ENCODE assay signal across 14 mouse cellular contexts in the genomic region with DNA sequence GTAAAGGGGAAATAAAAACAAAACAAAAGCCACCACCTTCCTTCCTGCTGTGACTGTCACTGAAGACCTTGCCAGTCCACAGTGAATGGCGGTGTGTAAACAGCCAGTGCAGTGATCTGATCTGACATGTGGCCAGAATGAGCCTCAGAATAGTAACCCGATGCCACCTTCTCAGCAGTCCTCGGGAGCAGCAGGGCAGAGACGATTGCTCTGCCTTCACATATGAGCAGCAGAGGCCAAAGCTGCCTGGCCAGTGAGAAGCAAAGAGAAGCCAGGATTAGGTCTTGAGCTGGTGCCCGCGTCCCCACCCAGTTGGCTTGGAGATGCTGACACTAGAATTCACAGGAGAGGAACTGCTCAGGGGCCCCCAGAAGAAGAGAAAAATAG. TPM values are rescaled to one million over a fixed set of nuclear protein-coding genes. Genes with fewer than 3 reads are reported as not detected.
DNase-seq lines count a peak whose midpoint lies in the region; ATAC-seq and TF ChIP-seq lines count a peak whose summit lies in the region.
"Had no signal": no experiment of that assay in that cellular context is flagged by ENCODE, and none has a peak within 500 bp of the region (broad histone marks: within the 10 kb centered on the region; RNA-seq: fewer than 3 reads in every experiment).

No protein-coding gene starts in this region.

- 0 out of 2 replicates have a peak, but pooled peaks have one; percentile 9 for TF ChIP-seq EP300 in lung, postnatal 0 days (IDR thresholded peaks at IDR 0.05)

- peak; percentile 78 for DNase-seq in gastrocnemius, adult 2 months
- no peak for DNase-seq in gastrocnemius, postnatal 10 days
- no peak for DNase-seq in midbrain, embryonic 10.5 days (ENCODE audit: low spot score)
- DNase-seq in lung, postnatal 0 days (ENCODE audit: low spot score), result no peak
- DNase-seq in skeletal muscle tissue, adult 2 months (ENCODE audit: low read depth, low spot score), result peak; percentile 71
- DNase-seq in spleen, adult 12 weeks (ENCODE audit: low spot score), result no peak
- DNase-seq: heart, adult 11 months; right cerebral cortex, postnatal 14 days had no signal

- no peak for TF ChIP-seq CTCF in gastrocnemius, adult 2 months (IDR thresholded peaks at IDR 0.05)
- TF ChIP-seq CTCF in lung, postnatal 0 days (IDR thresholded peaks at IDR 0.05), result no peak

- no peak overlapping the region for H3K4me3 ChIP-seq in gastrocnemius, adult 2 months
- H3K4me3 ChIP-seq in midbrain, embryonic 10.5 days, result no peak overlapping the region
- no peak overlapping the region for H3K4me3 ChIP-seq in midbrain, embryonic 15.5 days
- no peak overlapping the region for H3K4me3 ChIP-seq in lung, postnatal 0 days (ENCODE audit: low read depth, low read length)
- H3K4me3 ChIP-seq: forebrain, embryonic 12.5 days; liver, embryonic 15.5 days had no signal

- no peaks in the 10 kb centered on the region for H3K9me3 ChIP-seq in midbrain, embryonic 10.5 days (replicated peaks)
- H3K9me3 ChIP-seq in midbrain, embryonic 15.5 days, result no peaks in the 10 kb centered on the region
- H3K9me3 ChIP-seq in lung, postnatal 0 days (ENCODE audit: low read length), result no peaks in the 10 kb centered on the region
- H3K9me3 ChIP-seq: forebrain, embryonic 12.5 days; liver, embryonic 15.5 days had no signal

- H3K9ac ChIP-seq in midbrain, embryonic 15.5 days, result no peak overlapping the region
- no peak overlapping the region for H3K9ac ChIP-seq in lung, postnatal 0 days (replicated peaks; ENCODE audit: low read depth)
- H3K9ac ChIP-seq: forebrain, embryonic 12.5 days; liver, embryonic 15.5 days had no signal

- H3K4me2 ChIP-seq in midbrain, embryonic 15.5 days, result no peak overlapping the region
- no peak overlapping the region for H3K4me2 ChIP-seq in lung, postnatal 0 days (replicated peaks; ENCODE audit: low read depth, low read length)
- H3K4me2 ChIP-seq: forebrain, embryonic 12.5 days; liver, embryonic 15.5 days had no signal

- no peaks in the 10 kb centered on the region for H3K36me3 ChIP-seq in midbrain, embryonic 10.5 days
- H3K36me3 ChIP-seq in midbrain, embryonic 15.5 days (replicated peaks), result no peaks in the 10 kb centered on the region
- H3K36me3 ChIP-seq in lung, postnatal 0 days (ENCODE audit: insufficient read depth, low read length), result no peaks in the 10 kb centered on the region
- H3K36me3 ChIP-seq: forebrain, embryonic 12.5 days; liver, embryonic 15.5 days had no signal

- ATAC-seq in midbrain, embryonic 15.5 days (replicated peaks), result no peak
- ATAC-seq in lung, postnatal 0 days, result peak; percentile 17; the same call in 1 of the 2 replicates
- ATAC-seq: inflammation-experienced regulatory T-cells, adult 6 months had no signal

- H3K27me3 ChIP-seq in midbrain, embryonic 10.5 days (ENCODE audit: low read depth, poor library complexity, severe bottlenecking), result peaks cover 22% of the 10 kb centered on the region
- H3K27me3 ChIP-seq in midbrain, embryonic 15.5 days (replicated peaks), result 0 out of 2 replicates have a peak, but pooled peaks cover under 1% of the 10 kb centered on the region
- H3K27me3 ChIP-seq in lung, postnatal 0 days (replicated peaks; ENCODE audit: insufficient read depth, low read length), result no peaks in the 10 kb centered on the region
- H3K27me3 ChIP-seq: liver, embryonic 15.5 days had no signal

- 41% methylated on average over 6 of the region's 6 CpGs for WGBS in midbrain, embryonic 10.5 days
- WGBS in midbrain, embryonic 15.5 days, result 28% methylated on average over 6 of the region's 6 CpGs
- WGBS in lung, postnatal 0 days, result 28% methylated on average over 6 of the region's 6 CpGs

- intact Hi-C loops in gastrocnemius, adult 2 months (cut with DNase I), result loop anchor here (5.0 to 10.0 kb wide), 3 partner anchors 38 to 143 kb away; partner anchors contain the start of gene Nudt2

- H3K4me1 ChIP-seq in midbrain, embryonic 10.5 days, result peaks cover 54% of the 10 kb centered on the region
- H3K4me1 ChIP-seq in midbrain, embryonic 15.5 days, result peaks cover 39% of the 10 kb centered on the region
- no peaks in the 10 kb centered on the region for H3K4me1 ChIP-seq in lung, postnatal 0 days (ENCODE audit: insufficient read depth, low read depth, low read length)
- H3K4me1 ChIP-seq: liver, embryonic 15.5 days had no signal

- peak overlapping the region; percentile 75 for H3K27ac ChIP-seq in gastrocnemius, adult 2 months
- H3K27ac ChIP-seq in midbrain, embryonic 10.5 days (replicated peaks), result peak overlapping the region; percentile 73; the same call in 1 of the 2 replicates
- H3K27ac ChIP-seq in midbrain, embryonic 15.5 days, result no peak overlapping the region
- H3K27ac ChIP-seq in lung, postnatal 0 days (ENCODE audit: low read length), result no peak overlapping the region
- H3K27ac ChIP-seq: liver, embryonic 15.5 days had no signal

RNA-seq across cellular contexts. Expression of gene Enho, which starts 29.5 kb away (rescaled TPM):
- 10 to 100 TPM in 1 of 2 experiments, 1 to 10 TPM in 1; 9.1 to 11.9 TPM for total RNA-seq in gastrocnemius, adult 2 months (2021)
- total RNA-seq in gastrocnemius, postnatal 10 days (2021), result 10 to 100 TPM; 12.9 to 14.5 TPM
- 23.2 and 31.4 TPM in 2 replicates for polyA plus RNA-seq in midbrain, embryonic 10.5 days (2016; fragmentation: Nextera tagmentation; extraction: Ambion mirVana)
- polyA plus RNA-seq in midbrain, embryonic 15.5 days (2015; fragmentation: Nextera tagmentation; extraction: Ambion mirVana), result 121 and 122 TPM in 2 replicates
- 18.9 and 25.0 TPM in 2 replicates for polyA plus RNA-seq in lung, postnatal 0 days (2015; fragmentation: Nextera tagmentation; extraction: Ambion mirVana)
- total RNA-seq: megakaryocyte, adult 5-6 weeks had no signal
- polyA plus RNA-seq: inflammation-experienced regulatory T-cells, adult 6 months had no signal

RNA-seq across cellular contexts. Expression of gene Dnaic1, which starts 41.0 kb away (rescaled TPM):
- under 1 TPM; 0.56 to 0.59 TPM for total RNA-seq in gastrocnemius, adult 2 months (2021)
- total RNA-seq in gastrocnemius, postnatal 10 days (2021), result under 1 TPM; 0.56 to 0.63 TPM
- 1.6 and 2.2 TPM in 2 replicates for polyA plus RNA-seq in midbrain, embryonic 10.5 days (2016; fragmentation: Nextera tagmentation; extraction: Ambion mirVana)
- 3.3 and 3.5 TPM in 2 replicates for polyA plus RNA-seq in midbrain, embryonic 15.5 days (2015; fragmentation: Nextera tagmentation; extraction: Ambion mirVana)
- 8.9 and 9.0 TPM in 2 replicates for polyA plus RNA-seq in lung, postnatal 0 days (2015; fragmentation: Nextera tagmentation; extraction: Ambion mirVana)
- total RNA-seq: adrenal gland, adult 18-20 months; megakaryocyte, adult 5-6 weeks had no signal
- polyA plus RNA-seq: inflammation-experienced regulatory T-cells, adult 6 months had no signal

RNA-seq across cellular contexts. Expression of gene Fam219a, which starts 41.2 kb away (rescaled TPM):
- total RNA-seq in gastrocnemius, adult 2 months (2021), result 10 to 100 TPM; 18.0 to 24.3 TPM
- 10 to 100 TPM; 19.2 to 20.4 TPM for total RNA-seq in gastrocnemius, postnatal 10 days (2021)
- polyA plus RNA-seq in midbrain, embryonic 10.5 days (2016; fragmentation: Nextera tagmentation; extraction: Ambion mirVana), result 4.1 and 5.7 TPM in 2 replicates
- polyA plus RNA-seq in midbrain, embryonic 15.5 days (2015; fragmentation: Nextera tagmentation; extraction: Ambion mirVana), result 16.8 and 18.3 TPM in 2 replicates
- polyA plus RNA-seq in lung, postnatal 0 days (2015; fragmentation: Nextera tagmentation; extraction: Ambion mirVana), result 4.7 and 5.2 TPM in 2 replicates

Comparison
In these comparisons a context has a peak if more than half of its experiments do, and no peak if none do; other contexts are left out.
1. DNase-seq: peak in gastrocnemius, adult 2 months (single experiment) and skeletal muscle tissue, adult 2 months (single experiment); none in gastrocnemius, postnatal 10 days (single experiment), midbrain, embryonic 10.5 days (single experiment), lung, postnatal 0 days (single experiment) and spleen, adult 12 weeks (single experiment).
2. H3K27ac ChIP-seq: peak in gastrocnemius, adult 2 months (single experiment) and midbrain, embryonic 10.5 days (single experiment); none in midbrain, embryonic 15.5 days (single experiment) and lung, postnatal 0 days (single experiment).